9 mouse cellular contexts compared by ENCODE assay signal in genomic region chr14:79200133-79200891, GRCm38 (mm10). TPM values are rescaled to one million over a fixed set of nuclear protein-coding genes. Genes with fewer than 3 reads are reported as not detected.
A peak's percentile ranks its signal among the peaks of the same experiment; 100 is the strongest.
DNase-seq lines count a peak whose midpoint lies in the region; ATAC-seq and TF ChIP-seq lines count a peak whose summit lies in the region.
"Had no signal": no experiment of that assay in that cellular context is flagged by ENCODE, and none has a peak within 500 bp of the region (broad histone marks: within the 10 kb centered on the region; RNA-seq: fewer than 3 reads in every experiment).

No protein-coding gene starts in this region.

- DNase-seq in cerebellum, adult 2 months, result peak in 1 of 2 experiments; percentile 31
- DNase-seq in cerebellum, adult 11 months, result no peak
- no peak for DNase-seq in stomach, postnatal 0 days (ENCODE audit: low spot score)
- no peak for DNase-seq in lung, adult 18-20 months
- no peak for DNase-seq in right cerebral cortex, adult 18-20 months

- no peaks in the 10 kb centered on the region for H3K36me3 ChIP-seq in stomach, embryonic 14.5 days (ENCODE audit: control insufficient read depth, insufficient read depth, low read length)
- no peaks in the 10 kb centered on the region for H3K36me3 ChIP-seq in stomach, postnatal 0 days (ENCODE audit: control insufficient read depth, insufficient read depth, low read length)
- no peaks in the 10 kb centered on the region for H3K36me3 ChIP-seq in hindbrain, embryonic 16.5 days (ENCODE audit: control insufficient read depth, insufficient read depth, low read length)

- no peaks in the 10 kb centered on the region for H3K9me3 ChIP-seq in stomach, embryonic 14.5 days (ENCODE audit: control insufficient read depth, low read depth, low read length)
- H3K9me3 ChIP-seq in stomach, postnatal 0 days (ENCODE audit: control insufficient read depth, low read length), result no peaks in the 10 kb centered on the region
- H3K9me3 ChIP-seq in hindbrain, embryonic 16.5 days (ENCODE audit: control insufficient read depth, low read length), result no peaks in the 10 kb centered on the region

- no peaks in the 10 kb centered on the region for H3K27me3 ChIP-seq in cerebellum, adult 2 months (ENCODE audit: control insufficient read depth, insufficient read depth, low read length)
- no peaks in the 10 kb centered on the region for H3K27me3 ChIP-seq in stomach, embryonic 14.5 days (ENCODE audit: control insufficient read depth, insufficient read depth, low read length)
- H3K27me3 ChIP-seq in stomach, postnatal 0 days (ENCODE audit: control insufficient read depth, insufficient read depth, low read length), result no peaks in the 10 kb centered on the region
- no peaks in the 10 kb centered on the region for H3K27me3 ChIP-seq in hindbrain, embryonic 16.5 days (replicated peaks; ENCODE audit: control insufficient read depth, insufficient read depth, low read length)

- no peak for TF ChIP-seq EP300 in stomach, postnatal 0 days (optimal IDR thresholded peaks at IDR 0.05)

- no peak overlapping the region for H3K9ac ChIP-seq in stomach, embryonic 14.5 days (replicated peaks; ENCODE audit: low read depth, low read length)
- no peak overlapping the region for H3K9ac ChIP-seq in stomach, postnatal 0 days (ENCODE audit: low read length)
- H3K9ac ChIP-seq in hindbrain, embryonic 16.5 days (ENCODE audit: low read depth, low read length), result no peak overlapping the region

- WGBS in cerebellum, adult 2 months, result 55% methylated on average over 9 of the region's 9 CpGs
- WGBS in stomach, embryonic 14.5 days, result 70% methylated on average over 9 of the region's 9 CpGs
- WGBS in stomach, postnatal 0 days, result 57% methylated on average over 9 of the region's 9 CpGs
- WGBS in hindbrain, embryonic 16.5 days, result 36% methylated on average over 9 of the region's 9 CpGs
- 61% methylated on average over 9 of the region's 9 CpGs for WGBS in olfactory bulb, adult 2 months

- no peak for TF ChIP-seq POLR2A in cerebellum, adult 2 months (IDR thresholded peaks at IDR 0.05; ENCODE audit: borderline replicate concordance, insufficient read depth, low read length)
- no peak for TF ChIP-seq POLR2A in olfactory bulb, adult 2 months (IDR thresholded peaks at IDR 0.05; ENCODE audit: insufficient read depth, low read depth, low read length)

- no peak for TF ChIP-seq CTCF in cerebellum, adult 2 months (IDR thresholded peaks at IDR 0.05; ENCODE audit: borderline replicate concordance, insufficient read depth, low read depth, low read length)
- no peak for TF ChIP-seq CTCF in stomach, postnatal 0 days (IDR thresholded peaks at IDR 0.05; ENCODE audit: low read depth)
- TF ChIP-seq CTCF in olfactory bulb, adult 2 months (IDR thresholded peaks at IDR 0.05; ENCODE audit: insufficient read depth, low read depth, low read length), result no peak

- ATAC-seq in stomach, embryonic 14.5 days (ENCODE audit: insufficient number of reproducible peaks, insufficient read depth, low FRiP score, low read depth), result peak; percentile 21; the same call in 1 of the 2 replicates
- ATAC-seq in stomach, postnatal 0 days (ENCODE audit: low FRiP score, low TSS enrichment), result no peak
- ATAC-seq in hindbrain, embryonic 16.5 days, result peak; percentile 70

- 0 out of 2 replicates have a peak overlapping the region, but pooled peaks have one; percentile 23 for H3K27ac ChIP-seq in cerebellum, adult 2 months (ENCODE audit: insufficient read depth, low read length)
- H3K27ac ChIP-seq in stomach, embryonic 14.5 days (ENCODE audit: low read length), result peak overlapping the region; percentile 63; the same call in 1 of the 2 replicates
- no peak overlapping the region for H3K27ac ChIP-seq in stomach, postnatal 0 days (replicated peaks)
- H3K27ac ChIP-seq in hindbrain, embryonic 16.5 days (ENCODE audit: low read depth, low read length), result peak overlapping the region; percentile 55
- peak overlapping the region; percentile 47 for H3K27ac ChIP-seq in olfactory bulb, adult 2 months (ENCODE audit: insufficient read depth, low read depth, low read length)

- peaks cover 8% of the 10 kb centered on the region; the same call in 1 of the 2 replicates for H3K4me1 ChIP-seq in cerebellum, adult 2 months (ENCODE audit: control insufficient read depth, insufficient read depth, low read length)
- H3K4me1 ChIP-seq in stomach, embryonic 14.5 days (ENCODE audit: control insufficient read depth, insufficient read depth, low read length), result peaks cover 13% of the 10 kb centered on the region
- H3K4me1 ChIP-seq in stomach, postnatal 0 days (replicated peaks; ENCODE audit: control insufficient read depth, insufficient read depth), result no peaks in the 10 kb centered on the region
- peaks cover 20% of the 10 kb centered on the region for H3K4me1 ChIP-seq in hindbrain, embryonic 16.5 days (ENCODE audit: control insufficient read depth, insufficient read depth, low read depth, low read length)
- H3K4me1 ChIP-seq in olfactory bulb, adult 2 months (ENCODE audit: control insufficient read depth, insufficient read depth, low read length), result peaks cover 21% of the 10 kb centered on the region

- H3K4me3 ChIP-seq in cerebellum, adult 2 months (replicated peaks; ENCODE audit: insufficient read depth, low read depth, low read length), result no peak overlapping the region
- H3K4me3 ChIP-seq in stomach, embryonic 14.5 days (ENCODE audit: low read depth, low read length), result no peak overlapping the region
- H3K4me3 ChIP-seq in stomach, postnatal 0 days (ENCODE audit: low read depth, low read length), result no peak overlapping the region
- H3K4me3 ChIP-seq in hindbrain, embryonic 16.5 days (ENCODE audit: low read length), result no peak overlapping the region
- H3K4me3 ChIP-seq in olfactory bulb, adult 2 months (ENCODE audit: insufficient read depth, low read depth, low read length), result no peak overlapping the region

- H3K4me2 ChIP-seq in stomach, embryonic 14.5 days (replicated peaks; ENCODE audit: low read depth, low read length), result no peak overlapping the region
- H3K4me2 ChIP-seq in stomach, postnatal 0 days (replicated peaks; ENCODE audit: low read depth), result no peak overlapping the region
- H3K4me2 ChIP-seq in hindbrain, embryonic 16.5 days (ENCODE audit: low read length), result no peak overlapping the region

RNA-seq across cellular contexts. Expression of gene Zfp957, which starts 46.9 kb away (rescaled TPM):
- polyA plus RNA-seq in cerebellum, adult 2 months (2012; rRNA removed), result not detected in 2 replicates
- polyA plus RNA-seq in stomach, embryonic 14.5 days (2014; fragmentation: Nextera tagmentation; extraction: Ambion mirVana), result not detected in 2 replicates
- not detected in 2 replicates for polyA plus RNA-seq in stomach, postnatal 0 days (2015; fragmentation: Nextera tagmentation; extraction: Ambion mirVana)
- polyA plus RNA-seq in hindbrain, embryonic 16.5 days (2015; fragmentation: Nextera tagmentation; extraction: Ambion mirVana), result not detected in 2 replicates
- polyA plus RNA-seq in olfactory bulb, adult 2 months (2012; ENCODE audit: insufficient read depth, insufficient read length, low replicate concordance, missing spikeins), result not detected in 2 replicates
- polyA plus RNA-seq: spleen, adult 2 months had no signal
